Mouse (Mus musculus) neutrophil, adult 5-6 weeks (primary cell): ENCODE measurements around the gene Ints5. TPM values are rescaled to one million over a fixed set of nuclear protein-coding genes. Genes with fewer than 3 reads are reported as not detected.

Experiments used
- ATAC-seq: fragments of 151-379, 151-347 bp; 2 replicates; pipeline ENCODE4 v1.8.0; 2017; ENCODE audit warnings: mild to moderate bottlenecking, moderate TSS enrichment; ENCODE audit not compliant: insufficient number of reproducible peaks, poor library complexity, low FRiP score, severe bottlenecking; ENCODE audit errors: extremely low read depth
- total RNA-seq: library from RNA; stranded (forward); fragments of 200-1000 nt; gene quantifications from 2 replicates; pipeline ENCODE4 v1.2.3, GENCODE M21; 2017

The Ints5 gene
- total RNA-seq, 1 experiment from 2014 or later: 9.0 TPM

- ATAC-seq: no peak
These were observed 28.1 kb downstream of the Ints5 start for GRCm38 (mm10) chr19:8920836-8921291.

GRCm38 (mm10) chr19:8921741-8922140 lies 28.9 kb downstream of the Ints5 start:
- no peak for ATAC-seq

DNA sequence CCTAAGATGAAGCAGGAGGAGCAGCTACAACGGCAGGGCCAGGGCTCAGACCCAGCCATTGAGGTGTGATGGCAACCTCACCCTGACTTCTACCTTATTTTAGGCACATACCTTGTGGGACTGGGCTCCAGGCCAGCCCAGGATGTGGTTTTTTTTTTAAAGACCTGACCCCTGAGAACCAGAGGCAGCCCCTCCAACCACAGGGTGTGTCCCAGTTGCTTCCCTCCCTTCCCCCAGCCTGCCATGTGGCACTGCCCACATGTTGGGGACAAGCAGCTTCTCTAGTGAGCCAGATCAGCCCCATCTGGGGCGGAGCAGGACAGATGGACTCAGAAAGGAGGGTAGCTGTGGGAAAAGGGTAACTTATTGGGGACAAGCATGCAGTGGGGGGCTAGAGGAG lies 34.0 kb downstream of the Ints5 start:
- ATAC-seq: no peak

DNA sequence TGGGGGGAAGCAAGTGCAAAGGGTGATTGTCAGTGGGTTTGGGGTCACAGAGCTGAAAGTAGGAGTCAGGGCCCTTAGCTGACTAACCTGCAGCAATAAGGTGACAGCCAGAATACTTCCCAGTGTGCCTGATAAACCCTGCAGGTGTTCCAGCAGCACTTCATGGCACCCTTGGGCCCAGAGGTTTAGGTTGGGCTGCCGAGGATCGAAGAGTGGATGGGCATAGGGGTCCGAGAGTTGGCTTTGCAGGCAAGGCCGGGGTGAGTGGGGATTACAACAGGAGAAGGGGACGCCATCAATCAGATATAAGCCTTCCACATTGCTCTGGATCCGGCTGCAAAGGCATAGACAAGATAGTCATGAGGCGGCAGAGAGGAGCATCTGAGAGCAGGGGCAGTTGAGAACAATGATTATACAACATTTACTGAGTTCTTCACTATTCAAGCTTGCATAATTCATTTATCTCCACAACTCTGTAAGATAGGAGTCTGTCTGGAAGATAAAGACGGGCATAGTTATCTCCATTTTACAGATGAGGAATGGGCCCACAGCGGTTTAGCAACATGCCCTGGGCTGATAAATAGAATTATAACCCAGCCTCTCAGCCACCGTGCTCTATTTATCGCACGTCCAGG lies 35.2 kb downstream of the Ints5 start:
- no peak for ATAC-seq

DNA sequence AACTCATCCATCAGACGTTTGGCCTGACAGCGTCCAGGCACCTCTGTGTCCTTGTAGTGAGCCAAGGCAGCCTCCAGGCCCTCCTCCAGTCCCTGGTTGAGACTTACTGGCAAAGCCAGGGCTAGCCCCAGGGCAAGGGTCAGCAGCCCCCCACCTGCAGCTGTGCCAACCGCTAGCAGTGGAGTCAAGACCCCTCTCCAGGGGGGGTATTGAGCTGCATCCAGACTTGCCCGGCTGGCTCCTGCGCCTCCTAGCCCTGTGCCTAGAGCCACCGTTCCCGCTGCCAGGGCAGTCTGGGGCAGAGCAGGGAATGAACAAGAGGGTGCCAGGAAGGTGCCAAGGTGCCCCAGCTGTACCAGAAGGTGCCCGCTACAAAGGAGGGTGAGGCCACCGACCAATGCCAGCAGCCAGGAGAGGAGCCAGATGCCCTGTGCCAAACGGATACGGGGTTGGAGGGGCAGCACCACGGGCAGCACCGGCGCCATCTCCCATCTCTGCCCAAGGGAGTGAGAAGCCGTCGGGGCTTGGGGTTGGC lies 36.0 kb downstream of the Ints5 start:
- no peak for ATAC-seq

- peak; percentile 70 for ATAC-seq
These were observed 36.7 kb downstream of the Ints5 start, which contains the start of the genes Rom1 and Eml3 for GRCm38 (mm10) chr19:8929224-8930088. Gene Rom1 (minus strand): TSS chr19:8929356. Gene Eml3 (plus strand): TSS chr19:8929552.

DNA sequence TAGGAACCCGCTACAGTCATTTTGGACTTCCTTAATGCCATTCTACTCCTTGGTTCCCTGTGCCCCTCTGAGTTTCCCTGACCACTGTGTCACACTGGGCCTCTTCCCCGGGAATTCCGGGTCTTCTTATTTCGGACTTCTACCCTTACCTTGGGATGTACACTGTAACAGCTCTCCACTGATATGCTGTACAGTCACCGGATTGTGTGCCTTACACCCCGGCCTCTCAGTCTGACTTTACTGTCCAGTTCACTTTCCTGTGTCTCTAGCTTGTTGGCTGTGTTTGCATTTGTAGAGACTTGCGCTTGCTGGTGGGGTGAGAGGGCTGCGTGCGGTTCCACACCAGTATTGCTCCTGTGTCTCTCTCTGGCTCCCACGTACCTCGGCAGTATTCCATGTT lies 37.3 kb downstream of the Ints5 start:
- ATAC-seq: no peak

GRCm38 (mm10) chr19:8930771-8931170 lies 38.0 kb downstream of the Ints5 start:
- ATAC-seq: no peak

GRCm38 (mm10) chr19:8936736-8937135 lies 43.9 kb downstream of the Ints5 start:
- ATAC-seq: no peak

- no peak for ATAC-seq
These were observed 47.8 kb downstream of the Ints5 start for GRCm38 (mm10) chr19:8940526-8941133.

- no peak for ATAC-seq
These were observed 48.3 kb downstream of the Ints5 start for GRCm38 (mm10) chr19:8941136-8941514.

DNA sequence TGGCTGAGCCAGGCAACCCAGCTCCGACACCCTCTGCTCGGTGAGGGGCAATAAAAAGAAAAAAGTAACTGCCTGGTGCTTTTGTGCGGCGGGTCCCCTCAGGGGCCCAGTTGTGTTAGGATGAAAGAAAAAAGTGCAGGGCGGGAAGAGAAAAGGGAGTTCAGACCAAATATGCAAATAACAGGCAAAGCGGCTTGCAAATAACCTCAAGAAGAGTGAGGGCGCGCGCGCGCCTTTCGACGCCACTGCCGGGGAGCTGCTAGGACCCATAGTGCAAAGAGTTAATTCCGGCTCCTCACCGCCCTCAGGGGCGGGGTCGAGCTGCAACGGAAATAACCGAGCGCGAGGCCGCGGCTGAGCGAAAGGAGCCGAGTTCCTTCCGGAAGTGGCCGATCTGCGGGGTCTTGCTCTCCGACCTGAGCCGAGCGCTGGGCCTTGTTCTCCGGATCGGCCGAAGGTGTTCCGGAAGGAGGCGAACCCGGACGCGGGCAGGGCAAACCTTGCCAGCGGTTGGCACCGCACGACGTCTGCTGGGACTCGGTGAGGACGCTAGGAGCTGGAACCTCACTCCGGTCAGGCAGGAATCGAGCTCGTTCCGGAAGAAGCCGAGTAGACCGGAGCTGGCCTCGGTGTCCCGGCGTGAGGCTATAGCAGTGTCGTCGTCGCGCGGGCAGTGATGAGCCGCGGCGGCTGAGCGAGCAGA lies 48.9 kb downstream of the Ints5 start, which contains the start of gene Mta2:
Mta2 (plus strand) TSS at position 361 of the 703 bp plus-strand sequence.
- ATAC-seq: peak; percentile 85

DNA sequence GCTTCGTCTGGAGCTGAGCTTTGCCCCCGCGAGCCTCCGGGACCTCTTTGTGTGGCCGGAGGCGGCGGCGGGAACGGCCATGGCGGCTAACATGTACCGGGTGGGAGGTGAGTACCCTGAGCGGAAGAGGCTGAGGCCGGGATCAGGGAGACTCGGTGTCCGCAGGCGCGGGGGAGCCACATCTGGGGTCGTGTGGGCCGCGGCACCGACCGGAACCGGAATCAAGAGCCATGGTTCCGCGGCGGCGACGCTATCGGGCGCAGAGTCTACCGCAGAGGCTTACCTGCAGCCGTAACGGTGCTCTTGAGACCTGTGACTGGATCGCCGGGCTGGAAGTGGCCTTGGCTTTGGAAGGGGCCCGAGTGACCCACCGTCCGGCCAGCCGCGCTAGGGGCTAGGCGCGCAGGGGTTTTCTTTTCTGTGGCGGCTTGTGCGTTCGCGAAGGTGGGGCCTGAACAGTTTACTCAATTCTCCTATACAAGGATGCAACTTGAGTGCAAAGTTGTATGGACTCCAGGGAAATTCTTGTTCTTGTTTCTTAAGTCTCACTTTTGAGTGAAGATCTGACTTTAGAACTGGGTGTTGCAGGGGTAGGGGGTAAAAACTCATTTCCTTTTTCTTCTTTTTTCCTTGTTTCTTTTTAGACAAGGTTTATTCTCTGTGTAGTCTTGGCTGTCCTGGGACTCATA lies 49.6 kb downstream of the Ints5 start:
- peak; percentile 7; the same call in 1 of the 2 replicates for ATAC-seq

GRCm38 (mm10) chr19:8943047-8943446 lies 50.2 kb downstream of the Ints5 start:
- no peak for ATAC-seq

DNA sequence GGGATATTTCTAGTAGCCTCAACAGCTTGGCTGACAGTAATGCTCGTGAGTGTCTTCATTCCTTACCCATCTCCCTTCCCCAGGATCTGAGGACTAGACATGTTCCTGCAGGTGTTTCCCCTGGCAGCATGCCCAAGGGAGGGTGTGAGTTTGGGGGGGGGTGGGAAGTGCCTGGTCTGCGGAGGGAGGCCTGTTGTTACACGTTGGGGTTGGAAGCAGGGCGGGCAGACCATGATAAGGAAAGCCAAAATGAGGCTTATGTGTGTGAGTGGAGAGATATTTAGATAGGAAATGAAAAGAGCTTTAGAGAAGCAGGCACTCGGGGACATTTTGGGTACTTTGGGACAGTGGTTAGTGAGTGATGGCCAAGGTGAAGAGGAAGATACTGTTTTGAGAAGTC lies 51.3 kb downstream of the Ints5 start:
- ATAC-seq: no peak

DNA sequence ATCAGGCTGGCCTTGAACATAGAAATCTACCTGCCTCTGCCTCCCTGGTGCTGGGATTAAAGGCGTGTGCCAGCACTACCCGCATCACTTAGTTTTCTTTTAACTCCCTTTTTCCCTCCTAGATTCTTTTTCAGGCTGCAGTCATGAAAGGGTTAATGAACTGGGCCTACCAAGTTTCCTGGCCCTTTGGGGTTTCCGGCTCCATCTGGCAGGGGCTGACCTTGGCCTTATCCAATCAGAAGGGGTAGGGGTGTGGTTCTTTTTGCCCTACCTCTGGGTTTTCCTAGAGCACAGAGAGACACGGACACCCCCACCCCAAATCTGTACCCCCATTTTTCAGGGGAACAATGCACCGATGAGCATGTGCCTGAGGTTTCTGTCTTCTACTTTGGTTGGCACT lies 51.9 kb downstream of the Ints5 start:
- no peak for ATAC-seq

GRCm38 (mm10) chr19:8945251-8945650 lies 52.4 kb downstream of the Ints5 start:
- ATAC-seq: no peak

- no peak for ATAC-seq
These were observed 54.1 kb downstream of the Ints5 start for GRCm38 (mm10) chr19:8946929-8947328.
